Mouse (Mus musculus) cerebellum, adult 2 months (tissue): ENCODE results near the gene Crlf1.
"Not testable (repeated sequence)": the region's sequence is repeated elsewhere in the genome, so short reads cannot be mapped to it uniquely, and the experiment has no call there.

Experiments used
- CTCF ChIP-seq: fragments of 200-500 bp; IDR thresholded peaks from 2 replicates; pipeline ENCODE4 v1.5.1; 2011; ENCODE audit warnings: low read depth, mild to moderate bottlenecking, control low read depth, low read length, moderate library complexity, borderline replicate concordance; ENCODE audit not compliant: insufficient read depth
- POLR2A ChIP-seq: fragments of 200-500 bp; IDR thresholded peaks from 2 replicates; pipeline ENCODE4 v1.6.1; 2011; ENCODE audit warnings: low read length, control low read depth, borderline replicate concordance; ENCODE audit not compliant: insufficient read depth

DNA sequence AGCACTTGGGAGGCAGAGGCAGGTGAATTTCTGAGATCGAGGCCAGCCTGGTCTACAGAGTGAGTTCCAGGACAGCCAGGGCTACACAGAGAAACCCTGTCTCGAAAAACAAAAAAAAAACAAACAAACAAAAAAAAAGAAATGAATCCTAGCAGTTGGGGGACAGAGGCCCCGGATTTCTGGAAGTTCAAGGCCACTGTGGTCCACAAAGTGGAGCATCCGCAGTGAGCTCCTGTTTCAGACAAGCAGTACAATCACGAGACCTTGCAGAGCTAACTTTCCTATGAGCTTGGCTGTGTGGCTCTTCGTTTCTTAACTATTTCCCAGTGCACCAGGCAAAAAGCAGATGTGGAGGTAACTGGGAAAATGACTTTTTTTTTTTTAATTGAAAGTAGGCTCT lies 18.2 kb downstream of the Crlf1 start:
- TF ChIP-seq CTCF, POLR2A: not testable (repeated sequence)
